Mouse (Mus musculus) erythroblast, embryonic 14.5 days (primary cell): ENCODE measurements around the gene Nrxn2. TPM values are rescaled to one million over a fixed set of nuclear protein-coding genes. Genes with fewer than 3 reads are reported as not detected.

Experiments used
- H3K27me3 ChIP-seq: 2 replicates; pipeline ENCODE4 v1.6.1; 2012; ENCODE audit warnings: inconsistent platforms; ENCODE audit not compliant: control insufficient read depth
- H3K36me3 ChIP-seq: 2 replicates; pipeline ENCODE4 v1.6.1; 2012; ENCODE audit warnings: mild to moderate bottlenecking, inconsistent platforms; ENCODE audit not compliant: control insufficient read depth
- H3K4me1 ChIP-seq: 2 replicates; pipeline ENCODE4 v1.6.1; 2012; ENCODE audit warnings: inconsistent platforms; ENCODE audit not compliant: control insufficient read depth
- H3K4me3 ChIP-seq: replicated peaks from 2 replicates; pipeline ENCODE3; 2012; ENCODE audit warnings: moderate library complexity, mild to moderate bottlenecking, inconsistent platforms
- H3K9me3 ChIP-seq: 2 replicates; pipeline ENCODE4 v1.6.1; 2012; ENCODE audit warnings: low read length, inconsistent platforms, mixed read lengths; ENCODE audit not compliant: control insufficient read depth
- GATA1 ChIP-seq: IDR thresholded peaks from 2 replicates; pipeline ENCODE4 v1.6.1; 2012; ENCODE audit warnings: low read length, inconsistent platforms, mixed read lengths
- TAL1 ChIP-seq: IDR thresholded peaks from 3 replicates; pipeline ENCODE4 v1.6.1; 2012; ENCODE audit warnings: low read length, inconsistent platforms, mixed read lengths
- polyA plus RNA-seq: library from polyadenylated mRNA; stranded (reverse); fragments of >175 nt; gene quantifications from 2 replicates; pipeline ENCODE4 v1.2.3, GENCODE M21; 2012

Gene Nrxn2
- polyA plus RNA-seq, 1 experiment = 0.03 TPM

GRCm38 (mm10) chr19:6471630-6472029, 53.1 kb downstream of the Nrxn2 start:
- Histone ChIP-seq H3K4me3 (no peak overlapping the region), H3K4me1 (no peaks in the 10 kb centered on the region), H3K27me3 (no peaks in the 10 kb centered on the region), H3K9me3 (peaks cover 3% of the 10 kb centered on the region; the same call in 1 of the 2 replicates), H3K36me3 (no peaks in the 10 kb centered on the region)
- TF ChIP-seq GATA1 = no peak
- TF ChIP-seq TAL1 = no peak

GRCm38 (mm10) chr19:6472821-6473220, 54.3 kb downstream of the Nrxn2 start:
- Histone ChIP-seq H3K9me3 (no peaks in the 10 kb centered on the region), H3K27me3 (no peaks in the 10 kb centered on the region), H3K4me3 (no peak overlapping the region), H3K36me3 (no peaks in the 10 kb centered on the region), H3K4me1 (no peaks in the 10 kb centered on the region)
- TF ChIP-seq GATA1 (no peak), TAL1 (no peak)

- no peak overlapping the region for H3K4me3 ChIP-seq
- H3K36me3 ChIP-seq = no peaks in the 10 kb centered on the region
- no peak for TF ChIP-seq GATA1
- TF ChIP-seq TAL1 = no peak
- no peaks in the 10 kb centered on the region for H3K4me1 ChIP-seq
- H3K9me3 ChIP-seq = no peaks in the 10 kb centered on the region
- H3K27me3 ChIP-seq = no peaks in the 10 kb centered on the region
These were observed 56.2 kb downstream of the Nrxn2 start for GRCm38 (mm10) chr19:6474706-6475105.

GRCm38 (mm10) chr19:6475129-6475528, 56.6 kb downstream of the Nrxn2 start:
- TF ChIP-seq TAL1 = no peak
- no peak overlapping the region for H3K4me3 ChIP-seq
- H3K27me3 ChIP-seq = no peaks in the 10 kb centered on the region

GRCm38 (mm10) chr19:6477007-6477406, 58.5 kb downstream of the Nrxn2 start:
- no peak for TF ChIP-seq GATA1
- no peak for TF ChIP-seq TAL1
- H3K4me1 ChIP-seq = no peaks in the 10 kb centered on the region
- no peak overlapping the region for H3K4me3 ChIP-seq
- no peaks in the 10 kb centered on the region for H3K9me3 ChIP-seq
- H3K36me3 ChIP-seq = no peaks in the 10 kb centered on the region
- H3K27me3 ChIP-seq = no peaks in the 10 kb centered on the region

More at GRCm38 (mm10) chr19:6475129-6475528, 56.6 kb downstream of the Nrxn2 start:
- Histone ChIP-seq H3K9me3 (no peaks in the 10 kb centered on the region), H3K36me3 (no peaks in the 10 kb centered on the region), H3K4me1 (no peaks in the 10 kb centered on the region)

- no peak overlapping the region for H3K4me3 ChIP-seq
- H3K27me3 ChIP-seq = no peaks in the 10 kb centered on the region
- H3K9me3 ChIP-seq = no peaks in the 10 kb centered on the region
- no peaks in the 10 kb centered on the region for H3K36me3 ChIP-seq
- no peaks in the 10 kb centered on the region for H3K4me1 ChIP-seq
- no peak for TF ChIP-seq GATA1
- no peak for TF ChIP-seq TAL1
These were observed 60.0 kb downstream of the Nrxn2 start for GRCm38 (mm10) chr19:6478566-6478965.

GRCm38 (mm10) chr19:6482886-6483285, 64.4 kb downstream of the Nrxn2 start:
- Histone ChIP-seq H3K4me3 (no peak overlapping the region), H3K4me1 (no peaks in the 10 kb centered on the region), H3K36me3 (no peaks in the 10 kb centered on the region), H3K9me3 (no peaks in the 10 kb centered on the region), H3K27me3 (no peaks in the 10 kb centered on the region)
- no peak for TF ChIP-seq TAL1
- TF ChIP-seq GATA1 = no peak

GRCm38 (mm10) chr19:6485059-6485630, 66.6 kb downstream of the Nrxn2 start:
- Histone ChIP-seq H3K27me3 (peaks cover 3% of the 10 kb centered on the region), H3K4me3 (no peak overlapping the region)

GRCm38 (mm10) chr19:6489030-6489429, 70.5 kb downstream of the Nrxn2 start:
- TF ChIP-seq GATA1 = no peak
- no peak for TF ChIP-seq TAL1
- no peak overlapping the region for H3K4me3 ChIP-seq
- H3K9me3 ChIP-seq = no peaks in the 10 kb centered on the region
- no peaks in the 10 kb centered on the region for H3K36me3 ChIP-seq
- H3K27me3 ChIP-seq = peaks cover 17% of the 10 kb centered on the region
- no peaks in the 10 kb centered on the region for H3K4me1 ChIP-seq

More at GRCm38 (mm10) chr19:6485059-6485630, 66.6 kb downstream of the Nrxn2 start:
- H3K9me3 ChIP-seq = no peaks in the 10 kb centered on the region
- no peaks in the 10 kb centered on the region for H3K36me3 ChIP-seq
- H3K4me1 ChIP-seq = no peaks in the 10 kb centered on the region
- no peak for TF ChIP-seq TAL1
- TF ChIP-seq GATA1 = no peak

GRCm38 (mm10) chr19:6491538-6491937, 73.0 kb downstream of the Nrxn2 start:
- Histone ChIP-seq H3K27me3 (peaks cover 40% of the 10 kb centered on the region), H3K36me3 (no peaks in the 10 kb centered on the region), H3K4me1 (no peaks in the 10 kb centered on the region), H3K9me3 (no peaks in the 10 kb centered on the region), H3K4me3 (no peak overlapping the region)
- TF ChIP-seq TAL1 (no peak), GATA1 (no peak)
